Mouse (Mus musculus) C2C12 (cell line): ENCODE measurements around the gene Rbm18. TPM values are rescaled to one million over a fixed set of nuclear protein-coding genes. Genes with fewer than 3 reads are reported as not detected.
"Not testable (repeated sequence)": the region's sequence is repeated elsewhere in the genome, so short reads cannot be mapped to it uniquely, and the experiment has no call there.

ENCODE experiments used
- H3K27me3 ChIP-seq: one replicate; pipeline ENCODE4 v1.6.1; 2011; ENCODE audit not compliant: control insufficient read depth, insufficient read depth, insufficient read length
- H3K36me3 ChIP-seq: one replicate; pipeline ENCODE4 v1.6.1; 2011; ENCODE audit not compliant: control insufficient read depth, insufficient read depth
- H3K4me3 ChIP-seq: one replicate; pipeline ENCODE4 v1.5.1; 2011; ENCODE audit warnings: mild to moderate bottlenecking, control low read depth; ENCODE audit not compliant: poor library complexity, insufficient read depth, severe bottlenecking
- H3K79me2 ChIP-seq: one replicate; pipeline ENCODE4 v1.6.1; 2011; ENCODE audit not compliant: control insufficient read depth, insufficient read depth
- H3K79me3 ChIP-seq: one replicate; pipeline ENCODE4 v1.6.1; 2011; ENCODE audit warnings: low read depth, control low read depth
- H3ac ChIP-seq: one replicate; pipeline ENCODE3; 2011; ENCODE audit warnings: low read depth; ENCODE audit not compliant: control insufficient read depth, insufficient read length
- CEBPB ChIP-seq: IDR thresholded peaks from one replicate; pipeline ENCODE4 v1.6.1; 2011; ENCODE audit warnings: low read depth, mild to moderate bottlenecking, control low read depth, moderate library complexity
- CTCF ChIP-seq: IDR thresholded peaks from one replicate; pipeline ENCODE4 v1.5.1; 2011; ENCODE audit not compliant: control insufficient read depth, insufficient read depth, insufficient read length
- FOSL1 ChIP-seq: IDR thresholded peaks from one replicate; pipeline ENCODE4 v1.8.0; 2011; ENCODE audit warnings: mild to moderate bottlenecking, low read length; ENCODE audit not compliant: poor library complexity, insufficient read depth, severe bottlenecking
- MAX ChIP-seq: IDR thresholded peaks from one replicate; pipeline ENCODE4 v1.6.1; 2011; ENCODE audit warnings: mild to moderate bottlenecking, control low read depth
- MYOD1 ChIP-seq: IDR thresholded peaks from one replicate; pipeline ENCODE4 v1.6.1; 2011; ENCODE audit warnings: low read depth; ENCODE audit not compliant: control insufficient read depth, insufficient read length
- MYOG ChIP-seq: IDR thresholded peaks from one replicate; pipeline ENCODE4 v1.6.1; 2011; ENCODE audit not compliant: control insufficient read depth, insufficient read length; ENCODE audit errors: extremely low read depth
- USF1 ChIP-seq: IDR thresholded peaks from one replicate; pipeline ENCODE4 v1.6.1; 2011; ENCODE audit warnings: low read depth, mild to moderate bottlenecking, control low read depth, moderate library complexity
- long read RNA-seq, 2 experiments: library from polyadenylated mRNA; unstranded; transcript quantifications; one replicate each; pipeline ENCODE4 v2.0.0; 2019 to 2020
- polyA plus RNA-seq: library from polyadenylated mRNA; unstranded; fragments of >200 nt; fragmentation: generic; extraction: Trizol; gene quantifications from one replicate; pipeline ENCODE4 v1.2.1, GENCODE M21; 2012; ENCODE audit warnings: missing spikeins

Rbm18 gene
- 16.0 TPM for polyA plus RNA-seq
- long read RNA-seq, experiment 1, transcript Rbm18-201 (6 exons, 2,617 nt): major isoform, 40 of 47 reads
- long read RNA-seq, experiment 1, partial matches to known transcripts: 0 of 47 reads
- long read RNA-seq, experiment 1, other reads (novel, unspliced or antisense): 7 of 47 reads
- long read RNA-seq, experiment 2, transcript Rbm18-201 (6 exons, 2,617 nt): major isoform, 215 of 231 reads
- long read RNA-seq, experiment 2, partial matches to known transcripts: 5 of 231 reads
- long read RNA-seq, experiment 2, other reads (novel, unspliced or antisense): 9 of 231 reads

- peaks cover 74% of the 10 kb centered on the region for H3K79me2 ChIP-seq
- H3K36me3 ChIP-seq: peaks cover 34% of the 10 kb centered on the region
- H3K27me3 ChIP-seq: no peaks in the 10 kb centered on the region
- TF ChIP-seq CTCF (no peak), USF1 (no peak), MAX (peak; percentile 8)
- peak within 1 kb of the TSS; percentile 71 for H3K4me3 ChIP-seq
- H3K79me3 ChIP-seq: peaks cover 32% of the 10 kb centered on the region
- H3ac ChIP-seq: peak within 1 kb of the TSS; percentile 93
These were observed at the start of gene Rbm18, which contains the start of gene Mrrf for GRCm38 (mm10) chr2:36136300-36136941. Rbm18 (minus strand) TSS chr2:36136773. Mrrf (plus strand) TSS chr2:36136389.

- H3K79me2 ChIP-seq: no peaks in the 10 kb centered on the region
- TF ChIP-seq CEBPB (no peak), MYOG (no peak), USF1 (no peak), MYOD1 (no peak), CTCF (no peak), MAX (no peak), FOSL1 (no peak)
- H3K4me3 ChIP-seq: no peak overlapping the region
- H3K27me3 ChIP-seq: no peaks in the 10 kb centered on the region
- no peaks in the 10 kb centered on the region for H3K79me3 ChIP-seq
- no peaks in the 10 kb centered on the region for H3K36me3 ChIP-seq
- H3ac ChIP-seq: no peak overlapping the region
These were observed 48.3 kb upstream of the Rbm18 start for GRCm38 (mm10) chr2:36184876-36185275.

DNA sequence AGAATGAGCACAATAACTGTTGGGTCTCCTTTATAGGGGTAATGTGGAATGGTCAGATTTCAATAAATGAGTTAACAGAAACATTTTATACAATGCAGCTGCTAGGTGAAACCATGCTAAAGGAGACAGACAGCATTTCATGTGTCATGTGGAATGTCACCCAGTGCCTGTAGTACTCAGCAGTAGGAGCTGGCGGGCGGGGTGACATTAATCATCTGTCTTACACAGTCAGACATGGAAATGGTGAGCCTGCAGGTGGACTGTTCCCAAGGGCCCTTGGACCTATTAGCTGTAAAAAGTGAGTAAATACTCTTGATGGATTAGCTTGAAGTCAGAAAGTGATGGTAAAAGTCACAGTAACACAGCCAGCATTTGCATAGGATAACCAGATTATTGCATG lies 47.6 kb upstream of the Rbm18 start:
- Histone ChIP-seq H3K79me2 (no peaks in the 10 kb centered on the region), H3K79me3 (no peaks in the 10 kb centered on the region), H3K4me3 (no peak overlapping the region), H3K27me3 (no peaks in the 10 kb centered on the region), H3K36me3 (peaks cover 3% of the 10 kb centered on the region), H3ac (no peak overlapping the region)
- TF ChIP-seq MAX: no peak
- TF ChIP-seq CEBPB: no peak
- no peak for TF ChIP-seq MYOD1
- no peak for TF ChIP-seq FOSL1
- no peak for TF ChIP-seq USF1
- TF ChIP-seq CTCF: no peak

DNA sequence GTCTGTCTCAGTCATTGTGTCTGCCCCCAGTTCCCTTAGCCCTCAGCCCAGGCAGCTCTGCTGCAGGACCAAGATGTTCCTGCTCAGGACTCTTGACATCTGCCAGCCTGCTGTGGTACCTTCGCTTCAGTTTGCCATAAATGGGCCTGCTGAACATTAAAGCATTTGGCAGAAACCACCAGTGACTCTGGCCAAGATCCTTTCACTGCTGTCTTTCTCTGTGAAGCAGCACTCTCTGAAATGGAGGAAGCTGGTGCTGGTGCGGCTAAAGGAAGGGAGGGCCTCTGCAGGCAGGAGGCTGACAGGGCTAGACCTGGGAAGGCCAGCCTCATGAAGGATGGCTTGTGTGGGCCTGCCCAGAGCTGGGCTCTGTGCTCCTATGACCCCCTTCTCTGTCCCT lies 46.7 kb upstream of the Rbm18 start:
- peaks cover 8% of the 10 kb centered on the region for H3K36me3 ChIP-seq
- no peak overlapping the region for H3ac ChIP-seq
- H3K79me3 ChIP-seq: no peaks in the 10 kb centered on the region

GRCm38 (mm10) chr2:36181587-36182368 lies 45.2 kb upstream of the Rbm18 start:
- not testable (repeated sequence) for H3K4me3 ChIP-seq, H3K79me2 ChIP-seq, H3ac ChIP-seq, H3K79me3 ChIP-seq, H3K27me3 ChIP-seq
- H3K36me3 ChIP-seq: peaks cover 16% of the 10 kb centered on the region

More for the DNA sequence above, 46.7 kb upstream of the Rbm18 start:
- Histone ChIP-seq H3K79me2 (no peaks in the 10 kb centered on the region), H3K27me3 (no peaks in the 10 kb centered on the region), H3K4me3 (no peak overlapping the region)
- no peak for TF ChIP-seq MAX

DNA sequence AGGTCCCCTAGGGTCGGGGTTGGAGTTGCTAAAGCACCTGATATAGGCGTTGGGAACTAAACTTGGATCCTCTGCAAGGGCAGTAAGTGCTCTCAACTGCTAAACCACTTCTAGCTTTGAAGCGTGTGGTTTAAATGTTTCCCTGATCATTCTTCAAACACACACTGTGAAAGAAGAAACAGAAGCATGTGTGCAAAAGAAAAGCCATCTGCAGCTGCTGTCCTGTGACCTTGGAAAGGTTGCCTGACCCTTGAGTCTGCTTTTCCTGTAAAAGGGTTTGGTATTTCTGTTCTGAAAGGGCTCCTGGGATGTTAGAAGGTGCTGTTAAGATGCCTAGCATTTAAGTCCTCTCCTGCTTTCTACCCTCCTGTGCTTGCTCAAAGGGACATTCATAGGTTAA lies 42.9 kb upstream of the Rbm18 start:
- H3K79me3 ChIP-seq: no peaks in the 10 kb centered on the region
- no peaks in the 10 kb centered on the region for H3K27me3 ChIP-seq
- no peak overlapping the region for H3ac ChIP-seq
- no peak for TF ChIP-seq CTCF
- no peak for TF ChIP-seq MYOG
- TF ChIP-seq CEBPB: no peak
- TF ChIP-seq USF1: no peak
- no peak for TF ChIP-seq FOSL1
- TF ChIP-seq MAX: no peak
- no peak for TF ChIP-seq MYOD1
- no peaks in the 10 kb centered on the region for H3K79me2 ChIP-seq
- H3K4me3 ChIP-seq: no peak overlapping the region
- H3K36me3 ChIP-seq: peaks cover 24% of the 10 kb centered on the region
